ENCODE assay signal across 8 mouse cellular contexts in genomic region chr9:106172527-106172926, GRCm38 (mm10). TPM values are rescaled to one million over a fixed set of nuclear protein-coding genes. Genes with fewer than 3 reads are reported as not detected.
DNase-seq lines count a peak whose midpoint lies in the region; ATAC-seq and TF ChIP-seq lines count a peak whose summit lies in the region.

No protein-coding gene starts in this region.

- TF ChIP-seq CTCF in heart, postnatal 0 days (IDR thresholded peaks at IDR 0.05; ENCODE audit: low read depth), result no peak

- peak overlapping the region; percentile 98 for H3K4me3 ChIP-seq in heart, embryonic 11.5 days (ENCODE audit: low read depth, low read length)
- peak overlapping the region; percentile 87 to 100 for H3K4me3 ChIP-seq in ES-E14 (ENCODE audit: insufficient read depth in 1 of 2, low read depth in 1 of 2, low read length in 2 of 2, poor library complexity in 1 of 2, severe bottlenecking in 1 of 2)
- peak overlapping the region; percentile 88 for H3K4me3 ChIP-seq in heart, postnatal 0 days (ENCODE audit: low read depth, low read length)

- 17% methylated on average over 3 of the region's 3 CpGs for WGBS in heart, embryonic 11.5 days (ENCODE audit: insufficient replicate concordance)
- 1% methylated on average over 3 of the region's 3 CpGs for WGBS in heart, postnatal 0 days

- TF ChIP-seq EP300 in heart, postnatal 0 days (IDR thresholded peaks at IDR 0.05; ENCODE audit: low read depth), result no peak

- in situ Hi-C loops in ES-E14 (cut with MboI; ENCODE audit: low sequenced_read_pairs in 2 of 2, unreplicated experiment in 2 of 2), result no loop called here

- intact Hi-C loops in left cerebral cortex, postnatal 25 days (cut with DNase I), result no loop called here

- H3K4me1 ChIP-seq in heart, embryonic 11.5 days (ENCODE audit: control insufficient read depth, insufficient read depth, low read length), result peaks cover 24% of the 10 kb centered on the region
- peaks cover 9 to 10% of the 10 kb centered on the region in 2 experiments for H3K4me1 ChIP-seq in ES-E14 (ENCODE audit: control insufficient read depth in 2 of 2, insufficient read depth in 2 of 2, low read length in 2 of 2, poor library complexity in 1 of 2)
- peaks cover 35% of the 10 kb centered on the region for H3K4me1 ChIP-seq in heart, postnatal 0 days (ENCODE audit: control insufficient read depth, insufficient read depth)

- peaks cover 1% of the 10 kb centered on the region; the same call in 1 of the 2 replicates for H3K36me3 ChIP-seq in heart, embryonic 11.5 days (ENCODE audit: control insufficient read depth, insufficient read depth, low read length)
- peaks cover 12% of the 10 kb centered on the region for H3K36me3 ChIP-seq in ES-E14 (ENCODE audit: control insufficient read depth, insufficient read depth, low read length, poor library complexity, severe bottlenecking)
- H3K36me3 ChIP-seq in heart, postnatal 0 days (replicated peaks; ENCODE audit: control insufficient read depth, insufficient read depth, low read length), result peaks cover 16% of the 10 kb centered on the region

- H3K27ac ChIP-seq in heart, embryonic 11.5 days (ENCODE audit: low read depth, low read length), result no peak overlapping the region
- H3K27ac ChIP-seq in ES-E14 (ENCODE audit: insufficient read depth, low read depth, low read length, poor library complexity, severe bottlenecking), result no peak overlapping the region; the same call in 1 of the 2 replicates
- peak overlapping the region; percentile 99; the same call in 1 of the 2 replicates for H3K27ac ChIP-seq in heart, postnatal 0 days (ENCODE audit: low read depth)

- no peaks in the 10 kb centered on the region for H3K27me3 ChIP-seq in heart, embryonic 11.5 days (ENCODE audit: control insufficient read depth, insufficient read depth, low read length)
- H3K27me3 ChIP-seq in heart, postnatal 0 days (ENCODE audit: control insufficient read depth, insufficient read depth, low read length), result no peaks in the 10 kb centered on the region

- peak overlapping the region; percentile 97; the same call in 1 of the 2 replicates for H3K9ac ChIP-seq in heart, embryonic 11.5 days (ENCODE audit: low read depth, low read length)
- H3K9ac ChIP-seq in ES-E14 (ENCODE audit: insufficient read depth, low read depth, low read length, poor library complexity, severe bottlenecking), result no peak overlapping the region
- peak overlapping the region; percentile 94 for H3K9ac ChIP-seq in heart, postnatal 0 days (replicated peaks; ENCODE audit: low read depth, low read length)

- no peak for ATAC-seq in heart, embryonic 11.5 days (replicated peaks; ENCODE audit: insufficient number of reproducible peaks, low FRiP score, low TSS enrichment)
- no peak for ATAC-seq in heart, postnatal 0 days (ENCODE audit: insufficient read depth, low read depth)

- DNase-seq in heart, postnatal 4 days, result no peak
- no peak for DNase-seq in ES-E14 (ENCODE audit: low read depth, low spot score)
- peak; percentile 18 for DNase-seq in heart, postnatal 0 days (ENCODE audit: low spot score)
- DNase-seq in lung, postnatal 36 days, result peak; percentile 22
- no peak for DNase-seq in adrenal gland, postnatal 4 days (ENCODE audit: low spot score in 2 of 2)
- DNase-seq in frontal cortex, postnatal 10 days (ENCODE audit: low spot score in 2 of 2), result no peak
- no peak for DNase-seq in left cerebral cortex, postnatal 25 days (ENCODE audit: low spot score in 2 of 2)

- no peaks in the 10 kb centered on the region for H3K9me3 ChIP-seq in heart, embryonic 11.5 days (replicated peaks; ENCODE audit: control insufficient read depth, low read length)
- H3K9me3 ChIP-seq in ES-E14 (ENCODE audit: control insufficient read depth, insufficient read depth, low read depth, low read length), result no peaks in the 10 kb centered on the region
- no peaks in the 10 kb centered on the region for H3K9me3 ChIP-seq in heart, postnatal 0 days (replicated peaks; ENCODE audit: control insufficient read depth, low read length)

- peak overlapping the region; percentile 82 for H3K4me2 ChIP-seq in heart, embryonic 11.5 days
- H3K4me2 ChIP-seq in heart, postnatal 0 days (ENCODE audit: low read depth, low read length), result peak overlapping the region; percentile 90

TF ChIP-seq in ES-E14, 5 proteins besides CTCF, POLR2A, EP300 and RAD21:
- TF ChIP-seq CHD2 (IDR thresholded peaks at IDR 0.05; ENCODE audit: low read depth, low read length) (no peak), HCFC1 (IDR thresholded peaks at IDR 0.05; ENCODE audit: borderline replicate concordance, insufficient read depth, low read length) (no peak), ZC3H11A (IDR thresholded peaks at IDR 0.05; ENCODE audit: borderline replicate concordance, low read depth, low read length) (no peak), ZNF384 (IDR thresholded peaks at IDR 0.05; ENCODE audit: low read depth, low read length) (no peak), MAFK (IDR thresholded peaks at IDR 0.05; ENCODE audit: insufficient read depth, low read depth, low read length) (no peak)

RNA-seq across cellular contexts. Expression of gene Wdr82, which starts 1.8 kb away (rescaled TPM):
- 22.7 and 24.4 TPM in 2 replicates for polyA plus RNA-seq in heart, embryonic 11.5 days (2014; fragmentation: Nextera tagmentation; extraction: Ambion mirVana)
- 10 to 100 TPM; 90.0 to 98.5 TPM for total RNA-seq in heart, postnatal 4 days (2021)
- 83.7 and 95.8 TPM in 2 replicates for total RNA-seq in ES-E14 (2012; rRNA removed)
- 122 and 124 TPM in 2 replicates for total RNA-seq in heart, postnatal 0 days (2014; rRNA removed; ENCODE audit: low replicate concordance)
- polyA plus RNA-seq in heart, postnatal 0 days (2015; fragmentation: Nextera tagmentation; extraction: Ambion mirVana), result 13.9 and 14.3 TPM in 2 replicates
- total RNA-seq in adrenal gland, postnatal 4 days (2021), result 100 to 1,000 TPM in 1 of 2 experiments, 10 to 100 TPM in 1; 98.9 to 105 TPM
- 100 to 1,000 TPM; 136 to 141 TPM for total RNA-seq in left cerebral cortex, postnatal 25 days (2021)

RNA-seq across cellular contexts. Expression of gene Glyctk, which starts 14.6 kb away (rescaled TPM):
- polyA plus RNA-seq in heart, embryonic 11.5 days (2014; fragmentation: Nextera tagmentation; extraction: Ambion mirVana), result 0.57 and 1.1 TPM in 2 replicates
- total RNA-seq in heart, postnatal 4 days (2021), result 1 to 10 TPM; 2.3 to 3.5 TPM
- total RNA-seq in ES-E14 (2012; rRNA removed), result 3.2 and 5.5 TPM in 2 replicates
- 2.0 and 2.5 TPM in 2 replicates for total RNA-seq in heart, postnatal 0 days (2014; rRNA removed; ENCODE audit: low replicate concordance)
- 0.90 and 1.1 TPM in 2 replicates for polyA plus RNA-seq in heart, postnatal 0 days (2015; fragmentation: Nextera tagmentation; extraction: Ambion mirVana)
- 10 to 100 TPM in 1 of 2 experiments, 1 to 10 TPM in 1; 8.4 to 14.2 TPM for total RNA-seq in adrenal gland, postnatal 4 days (2021)
- 1 to 10 TPM; 3.3 to 5.3 TPM for total RNA-seq in left cerebral cortex, postnatal 25 days (2021)

RNA-seq across cellular contexts. Expression of gene Ppm1m, which starts 27.0 kb away (rescaled TPM):
- 20.6 and 23.5 TPM in 2 replicates for polyA plus RNA-seq in heart, embryonic 11.5 days (2014; fragmentation: Nextera tagmentation; extraction: Ambion mirVana)
- 10 to 100 TPM; 14.0 to 14.8 TPM for total RNA-seq in heart, postnatal 4 days (2021)
- total RNA-seq in ES-E14 (2012; rRNA removed), result 40.6 and 53.9 TPM in 2 replicates
- 7.5 and 22.8 TPM in 2 replicates for total RNA-seq in heart, postnatal 0 days (2014; rRNA removed; ENCODE audit: low replicate concordance)
- 13.1 and 15.1 TPM in 2 replicates for polyA plus RNA-seq in heart, postnatal 0 days (2015; fragmentation: Nextera tagmentation; extraction: Ambion mirVana)
- total RNA-seq in adrenal gland, postnatal 4 days (2021), result 10 to 100 TPM; 76.7 to 77.5 TPM
- total RNA-seq in left cerebral cortex, postnatal 25 days (2021), result 10 to 100 TPM; 18.0 to 24.7 TPM

RNA-seq across cellular contexts. Expression of gene Twf2, which starts 30.4 kb away (rescaled TPM):
- polyA plus RNA-seq in heart, embryonic 11.5 days (2014; fragmentation: Nextera tagmentation; extraction: Ambion mirVana), result 55.6 and 62.2 TPM in 2 replicates
- total RNA-seq in heart, postnatal 4 days (2021), result 10 to 100 TPM; 62.1 to 63.6 TPM
- total RNA-seq in ES-E14 (2012; rRNA removed), result 135 and 139 TPM in 2 replicates
- 92.1 and 105 TPM in 2 replicates for total RNA-seq in heart, postnatal 0 days (2014; rRNA removed; ENCODE audit: low replicate concordance)
- 57.3 and 64.2 TPM in 2 replicates for polyA plus RNA-seq in heart, postnatal 0 days (2015; fragmentation: Nextera tagmentation; extraction: Ambion mirVana)
- total RNA-seq in adrenal gland, postnatal 4 days (2021), result 10 to 100 TPM; 62.5 to 63.9 TPM
- total RNA-seq in left cerebral cortex, postnatal 25 days (2021), result 10 to 100 TPM; 55.1 to 59.6 TPM

RNA-seq across cellular contexts. Expression of gene Tlr9, which starts 49.9 kb away (rescaled TPM):
- polyA plus RNA-seq in heart, embryonic 11.5 days (2014; fragmentation: Nextera tagmentation; extraction: Ambion mirVana), result not detected in 2 replicates
- total RNA-seq in heart, postnatal 4 days (2021), result under 1 TPM; 0.43 TPM
- total RNA-seq in ES-E14 (2012; rRNA removed), result 0.09 TPM in 1 of 2 replicates, not detected in the other
- total RNA-seq in heart, postnatal 0 days (2014; rRNA removed; ENCODE audit: low replicate concordance), result not detected in 2 replicates
- 0.04 and 0.05 TPM in 2 replicates for polyA plus RNA-seq in heart, postnatal 0 days (2015; fragmentation: Nextera tagmentation; extraction: Ambion mirVana)
- 1 to 10 TPM; 1.4 to 1.6 TPM for total RNA-seq in adrenal gland, postnatal 4 days (2021)
- total RNA-seq in left cerebral cortex, postnatal 25 days (2021), result 1 to 10 TPM; 1.1 to 1.2 TPM

Comparison
In these comparisons a context has a peak if more than half of its experiments do, and no peak if none do; other contexts are left out.
1. DNase-seq: peak in heart, postnatal 0 days (single experiment) and lung, postnatal 36 days (single experiment); none in heart, postnatal 4 days (single experiment), ES-E14 (single experiment), adrenal gland, postnatal 4 days (0 of 2), frontal cortex, postnatal 10 days (0 of 2) and left cerebral cortex, postnatal 25 days (0 of 2).
2. Peak in every context shown above with its lines, with median percentiles within 50 percentile points of each other: H3K4me3 ChIP-seq.